Mouse (Mus musculus): ENCODE results near the gene Bicc1. TPM values are rescaled to one million over a fixed set of nuclear protein-coding genes. Genes with fewer than 3 reads are reported as not detected.
A peak's percentile ranks its signal among the peaks of the same experiment; 100 is the strongest.
"Not testable (repeated sequence)": the region's sequence is repeated elsewhere in the genome, so short reads cannot be mapped to it uniquely, and the experiment has no call there.

The Bicc1 gene
- polyA plus RNA-seq, 1 experiment = 3.2 TPM

- TF ChIP-seq POLR2A (IDR thresholded peaks at IDR 0.05; ENCODE audit: control insufficient read depth, low read depth, low read length) (no peak), CTCF (IDR thresholded peaks at IDR 0.05; ENCODE audit: control insufficient read depth, insufficient read depth, insufficient replicate concordance, low read depth, low read length) (no peak)
- Histone ChIP-seq H3K27ac (ENCODE audit: control insufficient read depth, insufficient read depth, low read depth, low read length) (no peak overlapping the region), H3K36me3 (ENCODE audit: control insufficient read depth, insufficient read depth, low read length) (no peaks in the 10 kb centered on the region), H3K4me1 (ENCODE audit: control insufficient read depth, insufficient read depth, low read length) (peaks cover 6% of the 10 kb centered on the region), H3K4me3 (ENCODE audit: control insufficient read depth, low read depth, low read length) (no peak overlapping the region), H3K27me3 (ENCODE audit: control insufficient read depth, insufficient read depth, low read length) (no peaks in the 10 kb centered on the region)
Observed at GRCm38 (mm10) chr10:70964706-70965105, 194.8 kb downstream of the Bicc1 start.

DNA sequence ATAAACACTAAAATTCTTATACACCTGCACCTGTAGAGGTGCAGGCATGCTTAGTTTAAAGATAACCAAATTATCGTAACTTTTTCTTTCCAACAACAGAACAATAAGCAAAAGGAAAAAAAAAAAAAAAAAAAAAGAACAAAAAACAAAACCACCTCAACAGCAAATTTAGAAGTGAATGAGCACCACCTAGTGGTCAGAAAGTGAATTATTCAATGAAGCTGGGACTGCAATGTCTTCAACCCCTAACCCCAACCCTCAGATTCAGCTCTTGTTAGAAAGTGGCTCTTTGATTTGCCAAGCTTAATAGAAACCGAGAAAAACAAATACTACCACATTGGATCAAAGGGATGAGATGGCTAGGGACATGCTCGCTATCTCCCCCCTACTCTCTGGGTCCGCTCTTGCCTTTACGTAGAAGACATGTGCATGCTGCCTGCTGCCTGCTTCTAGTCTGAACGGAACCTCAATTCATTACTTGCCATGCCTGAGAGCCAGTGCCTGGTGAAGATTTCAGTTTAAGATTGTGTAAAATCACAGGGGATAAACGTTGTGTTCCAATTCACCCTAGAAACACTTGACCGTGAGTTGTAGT is 195.8 kb downstream of the Bicc1 start:
- no peak for TF ChIP-seq POLR2A (IDR thresholded peaks at IDR 0.05; ENCODE audit: control insufficient read depth, low read depth, low read length)
- no peak for TF ChIP-seq CTCF (IDR thresholded peaks at IDR 0.05; ENCODE audit: control insufficient read depth, insufficient read depth, insufficient replicate concordance, low read depth, low read length)
- H3K27ac ChIP-seq (ENCODE audit: control insufficient read depth, insufficient read depth, low read depth, low read length) = no peak overlapping the region
- H3K4me3 ChIP-seq (ENCODE audit: control insufficient read depth, low read depth, low read length) = no peak overlapping the region
- no peaks in the 10 kb centered on the region for H3K27me3 ChIP-seq (ENCODE audit: control insufficient read depth, insufficient read depth, low read length)
- H3K4me1 ChIP-seq (ENCODE audit: control insufficient read depth, insufficient read depth, low read length) = peaks cover 6% of the 10 kb centered on the region
- no peaks in the 10 kb centered on the region for H3K36me3 ChIP-seq (ENCODE audit: control insufficient read depth, insufficient read depth, low read length)

DNA sequence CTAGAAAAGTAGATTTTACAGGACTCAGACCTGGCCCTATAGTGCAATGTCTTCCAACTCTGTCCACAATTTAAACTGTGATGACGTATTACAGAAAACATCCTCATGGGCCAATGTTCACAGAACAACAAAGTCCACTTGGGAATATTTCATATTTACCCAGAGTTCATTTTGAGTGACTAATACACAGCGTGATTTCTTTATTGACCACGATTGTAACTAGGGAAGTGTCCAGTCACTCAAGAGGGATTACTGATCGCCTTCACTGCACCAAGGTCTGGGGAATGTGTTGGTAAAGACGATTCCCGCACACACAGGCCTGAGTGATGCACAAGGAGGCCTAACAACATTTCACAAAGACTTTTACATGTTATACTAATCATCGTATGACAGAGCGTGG is 197.9 kb downstream of the Bicc1 start:
- Histone ChIP-seq H3K36me3 (ENCODE audit: control insufficient read depth, insufficient read depth, low read length) (no peaks in the 10 kb centered on the region), H3K4me3 (ENCODE audit: control insufficient read depth, low read depth, low read length) (no peak overlapping the region), H3K4me1 (ENCODE audit: control insufficient read depth, insufficient read depth, low read length) (no peaks in the 10 kb centered on the region), H3K27ac (ENCODE audit: control insufficient read depth, insufficient read depth, low read depth, low read length) (no peak overlapping the region), H3K27me3 (ENCODE audit: control insufficient read depth, insufficient read depth, low read length) (no peaks in the 10 kb centered on the region)
- TF ChIP-seq POLR2A (IDR thresholded peaks at IDR 0.05; ENCODE audit: control insufficient read depth, low read depth, low read length) (no peak), CTCF (IDR thresholded peaks at IDR 0.05; ENCODE audit: control insufficient read depth, insufficient read depth, insufficient replicate concordance, low read depth, low read length) (no peak)

DNA sequence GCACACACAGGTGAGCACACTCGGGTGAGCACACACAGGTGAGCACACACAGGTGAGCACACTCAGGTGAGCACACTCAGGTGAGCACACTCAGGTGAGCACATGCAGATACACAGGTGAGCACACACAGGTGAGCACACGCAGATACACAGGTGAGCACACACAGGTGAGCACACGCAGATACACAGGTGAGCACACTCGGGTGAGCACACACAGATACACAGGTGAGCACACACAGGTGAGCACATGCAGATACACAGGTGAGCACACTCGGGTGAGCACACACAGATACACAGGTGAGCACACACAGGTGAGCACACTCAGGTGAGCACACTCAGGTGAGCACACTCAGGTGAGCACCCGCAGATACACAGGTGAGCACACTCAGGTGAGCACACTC is 199.1 kb downstream of the Bicc1 start:
- H3K27me3 ChIP-seq (ENCODE audit: control insufficient read depth, insufficient read depth, low read length) = not testable (repeated sequence)

DNA sequence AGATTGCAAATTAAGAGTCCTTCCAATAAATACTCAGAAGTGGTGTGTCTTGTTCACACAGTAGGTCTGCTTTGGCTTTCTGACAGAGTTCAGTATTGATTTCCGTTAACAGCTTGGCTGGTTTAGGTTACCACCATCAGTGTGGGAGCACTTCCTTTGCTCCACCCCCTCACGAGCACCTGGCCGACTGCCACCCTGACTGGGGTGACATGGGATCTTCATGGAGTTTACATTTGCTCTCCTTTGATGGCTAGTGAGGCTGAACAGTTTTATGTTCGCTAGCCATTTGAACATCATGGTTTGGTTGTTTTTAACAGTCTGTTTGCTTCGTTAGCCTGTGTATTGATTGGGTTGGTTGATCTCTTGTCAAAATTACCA is 206.7 kb downstream of the Bicc1 start:
- no peaks in the 10 kb centered on the region for H3K4me1 ChIP-seq (ENCODE audit: control insufficient read depth, insufficient read depth, low read length)
- no peaks in the 10 kb centered on the region for H3K27me3 ChIP-seq (ENCODE audit: control insufficient read depth, insufficient read depth, low read length)
- TF ChIP-seq CTCF (IDR thresholded peaks at IDR 0.05; ENCODE audit: control insufficient read depth, insufficient read depth, insufficient replicate concordance, low read depth, low read length) (no peak), POLR2A (IDR thresholded peaks at IDR 0.05; ENCODE audit: control insufficient read depth, low read depth, low read length) (no peak)
- no peaks in the 10 kb centered on the region for H3K36me3 ChIP-seq (ENCODE audit: control insufficient read depth, insufficient read depth, low read length)
- no peak overlapping the region for H3K4me3 ChIP-seq (ENCODE audit: control insufficient read depth, low read depth, low read length)
- no peak overlapping the region for H3K27ac ChIP-seq (ENCODE audit: control insufficient read depth, insufficient read depth, low read depth, low read length)

More for the DNA sequence above, 199.1 kb downstream of the Bicc1 start:
- not testable (repeated sequence) for H3K4me1 ChIP-seq (ENCODE audit: control insufficient read depth, insufficient read depth, low read length); H3K27ac ChIP-seq (ENCODE audit: control insufficient read depth, insufficient read depth, low read depth, low read length); H3K4me3 ChIP-seq (ENCODE audit: control insufficient read depth, low read depth, low read length); H3K36me3 ChIP-seq (ENCODE audit: control insufficient read depth, insufficient read depth, low read length)

GRCm38 (mm10) chr10:70952056-70952769 is 207.3 kb downstream of the Bicc1 start:
- H3K4me1 ChIP-seq (ENCODE audit: control insufficient read depth, insufficient read depth, low read length) = no peaks in the 10 kb centered on the region
- TF ChIP-seq POLR2A (IDR thresholded peaks at IDR 0.05; ENCODE audit: control insufficient read depth, low read depth, low read length) = no peak
- no peak for TF ChIP-seq CTCF (IDR thresholded peaks at IDR 0.05; ENCODE audit: control insufficient read depth, insufficient read depth, insufficient replicate concordance, low read depth, low read length)
- no peaks in the 10 kb centered on the region for H3K36me3 ChIP-seq (ENCODE audit: control insufficient read depth, insufficient read depth, low read length)
- H3K27ac ChIP-seq (ENCODE audit: control insufficient read depth, insufficient read depth, low read depth, low read length) = no peak overlapping the region
- no peaks in the 10 kb centered on the region for H3K27me3 ChIP-seq (ENCODE audit: control insufficient read depth, insufficient read depth, low read length)
- no peak overlapping the region for H3K4me3 ChIP-seq (ENCODE audit: control insufficient read depth, low read depth, low read length)

DNA sequence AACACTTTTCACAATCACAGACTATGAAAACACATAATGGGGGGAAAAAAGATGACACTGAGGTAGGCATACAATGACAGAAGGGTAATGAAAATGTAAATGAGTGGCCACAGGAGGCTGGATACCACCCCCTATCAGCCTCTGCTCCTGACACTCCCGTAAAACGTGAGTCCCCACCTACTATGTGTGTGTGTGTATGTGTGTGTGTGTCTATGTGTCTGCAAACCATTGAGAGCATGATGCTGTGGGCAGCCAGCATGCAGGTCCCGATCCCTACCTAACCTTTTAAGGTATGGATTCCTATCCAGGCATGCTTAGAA is 209.4 kb downstream of the Bicc1 start:
- no peak overlapping the region for H3K27ac ChIP-seq (ENCODE audit: control insufficient read depth, insufficient read depth, low read depth, low read length)
- peaks cover 5% of the 10 kb centered on the region for H3K4me1 ChIP-seq (ENCODE audit: control insufficient read depth, insufficient read depth, low read length)
- no peaks in the 10 kb centered on the region for H3K27me3 ChIP-seq (ENCODE audit: control insufficient read depth, insufficient read depth, low read length)
- TF ChIP-seq POLR2A (IDR thresholded peaks at IDR 0.05; ENCODE audit: control insufficient read depth, low read depth, low read length) = no peak
- no peak for TF ChIP-seq CTCF (IDR thresholded peaks at IDR 0.05; ENCODE audit: control insufficient read depth, insufficient read depth, insufficient replicate concordance, low read depth, low read length)
- peak overlapping the region; percentile 31; the same call in 1 of the 2 replicates for H3K4me3 ChIP-seq (ENCODE audit: control insufficient read depth, low read depth, low read length)
- no peaks in the 10 kb centered on the region for H3K36me3 ChIP-seq (ENCODE audit: control insufficient read depth, insufficient read depth, low read length)
